Mouse (Mus musculus) limb, embryonic 14.5 days (tissue): Measurements from ENCODE around the gene 4833427G06Rik. TPM values are rescaled to one million over a fixed set of nuclear protein-coding genes. Genes with fewer than 3 reads are reported as not detected.

Experiments
- ATAC-seq: fragments of 200-750 bp; cut with Nextera tagmentation; 2 replicates; pipeline ENCODE4 v1.8.0; 2017; ENCODE audit warnings: low read depth, moderate number of reproducible peaks, moderate TSS enrichment; ENCODE audit not compliant: low FRiP score
- DNase-seq: peaks from one replicate; pipeline ENCODE4 v3.0.0-alpha.2; 2015; ENCODE audit warnings: low spot score
- H3K27ac ChIP-seq: fragments of 300-500 bp; sonication (generic); replicated peaks from 2 replicates; pipeline ENCODE4 v1.5.1; 2014; ENCODE audit warnings: low read depth, mild to moderate bottlenecking, low read length, moderate library complexity, mixed read lengths
- H3K27me3 ChIP-seq: fragments of 300-500 bp; sonication (generic); 2 replicates; pipeline ENCODE4 v1.6.1; 2014; ENCODE audit warnings: low read length, mixed read lengths; ENCODE audit not compliant: control insufficient read depth, insufficient read depth
- H3K36me3 ChIP-seq: fragments of 300-500 bp; sonication (generic); 2 replicates; pipeline ENCODE4 v1.6.1; 2014; ENCODE audit warnings: mild to moderate bottlenecking, low read length, moderate library complexity, mixed read lengths; ENCODE audit not compliant: control insufficient read depth, insufficient read depth
- H3K4me1 ChIP-seq: fragments of 300-500 bp; sonication (generic); 2 replicates; pipeline ENCODE4 v1.6.1; 2014; ENCODE audit warnings: antibody characterized with exemption, low read length, mixed read lengths; ENCODE audit not compliant: control insufficient read depth, insufficient read depth
- H3K4me2 ChIP-seq: fragments of 300-500 bp; sonication (generic); replicated peaks from 2 replicates; pipeline ENCODE4 v1.6.1; 2014; ENCODE audit warnings: low read depth, mild to moderate bottlenecking, low read length, moderate library complexity; ENCODE audit not compliant: severe bottlenecking
- H3K4me3 ChIP-seq: fragments of 300-500 bp; sonication (generic); replicated peaks from 2 replicates; pipeline ENCODE4 v1.5.1; 2014; ENCODE audit warnings: low read length
- H3K9ac ChIP-seq: fragments of 300-500 bp; sonication (generic); 2 replicates; pipeline ENCODE4 v1.6.1; 2014; ENCODE audit warnings: mild to moderate bottlenecking, low read depth, low read length, moderate library complexity; ENCODE audit not compliant: severe bottlenecking
- H3K9me3 ChIP-seq: fragments of 300-500 bp; sonication (generic); 2 replicates; pipeline ENCODE4 v1.6.1; 2016; ENCODE audit warnings: low read length; ENCODE audit not compliant: control insufficient read depth
- POLR2A ChIP-seq: fragments of 200-500 bp; IDR thresholded peaks from 2 replicates; pipeline ENCODE4 v1.8.0; 2012; ENCODE audit warnings: inconsistent platforms, mild to moderate bottlenecking, moderate library complexity, borderline replicate concordance; ENCODE audit not compliant: insufficient read depth, insufficient read length; ENCODE audit errors: extremely low read depth
- WGBS: fragments of 180-500 bp; shearing (Covaris S2); extraction: QIAGEN DNeasy Blood & Tissue Kit; methylation state at CpG from one replicate; pipeline ENCODE4 v1.1.7; 2014; 5-methylcytosine and 5-hydroxymethylcytosine counted together
- microRNA counts: library from miRNA; unstranded; fragments of <30 nt; microRNA quantifications from one replicate; lab custom pipeline; 2016
- microRNA-seq: library from miRNA; unstranded; fragments of <30 nt; microRNA quantifications from one replicate; pipeline ENCODE4, GENCODE M21; 2016
- polyA plus RNA-seq, 2 experiments: library from polyadenylated mRNA; depleted of rRNA in 1 of 2; stranded (reverse) in 1 of 2; unstranded in 1 of 2; fragments of >200 nt; fragmentation: Nextera tagmentation in 1 of 2; extraction: Ambion mirVana in 1 of 2; gene quantifications; 2 replicates each; pipeline versions ENCODE4 v1.2.1 to v1.2.3; 2012 to 2014

Gene 4833427G06Rik
- polyA plus RNA-seq, 2 experiments: 0.06 TPM; not detected in 1

GRCm38 (mm10) chr9:51041491-51041980 is 60.3 kb downstream of the 4833427G06Rik start:
- TF ChIP-seq POLR2A: no peak
- Histone ChIP-seq H3K27ac (no peak overlapping the region), H3K9me3 (no peaks in the 10 kb centered on the region), H3K36me3 (no peaks in the 10 kb centered on the region), H3K4me3 (no peak overlapping the region), H3K9ac (no peak overlapping the region), H3K4me1 (no peaks in the 10 kb centered on the region), H3K27me3 (no peaks in the 10 kb centered on the region), H3K4me2 (no peak overlapping the region)
- WGBS: 92% methylated on average over 7 of the region's 7 CpGs
- ATAC-seq (no peak), DNase-seq (no peak)

DNA sequence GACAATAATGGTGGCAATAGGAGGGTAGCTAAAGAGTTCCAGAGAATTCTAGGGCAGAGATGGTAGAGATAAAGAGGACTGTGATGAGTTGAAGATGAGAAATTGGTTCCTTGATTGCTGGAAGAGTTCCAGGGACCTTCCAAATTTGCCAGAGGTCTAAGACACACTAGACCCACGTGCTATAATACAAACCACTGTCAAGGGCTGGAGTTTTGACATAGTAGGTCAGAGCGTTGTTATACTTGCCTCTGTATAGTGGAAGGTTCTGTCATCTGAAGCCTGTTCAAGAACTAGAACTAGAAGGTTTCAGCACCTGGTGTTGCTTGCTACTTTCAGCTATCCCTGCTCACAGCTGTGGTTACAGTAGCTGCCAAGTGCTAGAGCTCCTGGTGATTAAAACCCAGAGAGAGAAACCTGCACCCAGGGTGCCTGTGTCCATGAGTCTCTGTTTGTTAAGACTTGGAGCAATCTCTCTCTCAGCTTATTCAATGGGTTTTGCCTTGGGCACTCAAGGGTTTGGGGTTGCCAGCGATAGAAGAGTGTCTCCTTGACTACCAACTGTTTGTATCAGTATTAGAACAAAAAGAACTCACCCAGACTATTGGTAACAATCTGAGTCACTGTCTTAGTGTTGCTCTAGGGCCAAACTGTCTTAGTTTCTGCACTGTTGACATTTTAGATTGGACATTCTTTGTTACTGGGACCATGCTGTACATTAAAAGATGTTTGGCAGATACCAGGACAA is 68.9 kb downstream of the 4833427G06Rik start:
- H3K27me3 ChIP-seq: no peaks in the 10 kb centered on the region
- no peaks in the 10 kb centered on the region for H3K36me3 ChIP-seq
- no peak overlapping the region for H3K9ac ChIP-seq
- ATAC-seq (no peak), DNase-seq (no peak)
- no peaks in the 10 kb centered on the region; the same call in 1 of the 2 replicates for H3K4me1 ChIP-seq
- WGBS: 76% methylated on average over 3 of the region's 3 CpGs
- no peak for TF ChIP-seq POLR2A
- no peak overlapping the region for H3K27ac ChIP-seq
- no peak overlapping the region for H3K4me3 ChIP-seq
- no peak overlapping the region for H3K4me2 ChIP-seq
- H3K9me3 ChIP-seq: no peaks in the 10 kb centered on the region

DNA sequence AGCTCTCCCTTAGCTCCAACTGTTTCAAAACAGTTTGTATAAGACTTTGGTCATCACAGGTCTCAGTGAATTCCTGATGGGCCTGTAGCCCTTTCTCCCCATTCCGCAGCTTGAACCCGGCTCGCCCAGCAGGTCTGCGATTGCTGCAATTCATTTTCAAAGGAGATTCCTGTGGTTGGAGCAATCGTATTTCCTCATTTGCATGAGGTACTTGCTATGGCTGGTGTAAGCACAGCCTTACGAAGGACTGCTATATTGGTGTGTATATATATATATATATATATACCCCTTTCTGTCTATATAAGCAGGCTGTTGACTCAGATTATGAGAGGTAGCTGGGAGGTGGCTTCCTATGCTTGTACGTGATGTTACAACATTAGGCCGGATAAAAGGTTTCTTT is 69.6 kb downstream of the 4833427G06Rik start:
- Histone ChIP-seq H3K27ac (no peak overlapping the region), H3K9me3 (no peaks in the 10 kb centered on the region), H3K4me3 (no peak overlapping the region), H3K4me2 (no peak overlapping the region), H3K9ac (no peak overlapping the region), H3K36me3 (no peaks in the 10 kb centered on the region), H3K4me1 (no peaks in the 10 kb centered on the region; the same call in 1 of the 2 replicates), H3K27me3 (no peaks in the 10 kb centered on the region)
- WGBS: 60% methylated on average over 8 of the region's 8 CpGs
- no peak for DNase-seq
- TF ChIP-seq POLR2A: no peak
- no peak for ATAC-seq

DNA sequence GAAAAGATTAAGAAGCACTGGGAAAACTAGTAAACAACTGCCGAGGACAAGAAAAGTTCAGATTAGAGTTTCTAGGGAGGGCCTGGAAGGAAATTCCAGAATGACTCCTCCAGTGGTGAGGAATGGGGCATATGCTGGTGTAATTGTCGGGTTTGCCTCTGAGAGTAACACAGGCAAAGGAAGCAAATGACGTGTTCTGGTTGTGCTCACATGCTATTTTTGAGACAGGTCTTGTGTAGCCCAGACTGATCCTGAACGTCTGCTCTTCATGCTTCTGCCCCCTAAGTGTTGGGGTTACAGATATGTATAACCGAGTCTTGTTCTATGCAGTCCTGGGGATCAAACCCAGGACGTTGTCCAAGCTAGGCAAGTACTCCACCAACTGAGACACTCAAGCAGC is 70.3 kb downstream of the 4833427G06Rik start:
- Histone ChIP-seq H3K27me3 (no peaks in the 10 kb centered on the region), H3K4me1 (no peaks in the 10 kb centered on the region; the same call in 1 of the 2 replicates), H3K36me3 (no peaks in the 10 kb centered on the region), H3K4me3 (no peak overlapping the region), H3K9me3 (no peaks in the 10 kb centered on the region), H3K4me2 (no peak overlapping the region), H3K9ac (no peak overlapping the region), H3K27ac (no peak overlapping the region)
- ATAC-seq: no peak
- WGBS: 56% methylated on average over 6 of the region's 6 CpGs
- TF ChIP-seq POLR2A: no peak
- no peak for DNase-seq

MicroRNAs within 50 kb of the gene (microRNA counts, 519-probe panel; counts per million panel counts)
- microRNA mmu-miR-34b-3p (lab: Ali Mortazavi, UCI): 1,969 counts per million, percentile 25 among the panel's probes with 10 or more counts
- 1,853 counts per million, percentile 20 among the panel's probes with 10 or more counts for microRNA mmu-miR-34b-5p (lab: Ali Mortazavi, UCI)
- microRNA mmu-miR-34c (lab: Ali Mortazavi, UCI): 3,712 counts per million, percentile 75 among the panel's probes with 10 or more counts

Small RNA genes within 50 kb of the gene (microRNA-seq; reads per million reads assigned to microRNA genes)
- 22.2 reads per million, percentile 31 among the genes with 10 or more reads in this experiment for gene Mir34b
- gene Mir34c: 592 reads per million, percentile 67 among the genes with 10 or more reads in this experiment

Other genes with a start within 250 kb of the 4833427G06Rik start
- gene Sik2, start 93.0 kb downstream of the 4833427G06Rik start, polyA plus RNA-seq (2012; rRNA removed): 16.3 and 16.8 TPM in 2 replicates
- 15.8 and 18.7 TPM in 2 replicates for gene Sik2, start 93.0 kb downstream of the 4833427G06Rik start, polyA plus RNA-seq (2014; fragmentation: Nextera tagmentation; extraction: Ambion mirVana)
- not detected in 2 replicates for gene Btg4, start 41.2 kb downstream of the 4833427G06Rik start, polyA plus RNA-seq (2012; rRNA removed)
- gene Btg4, start 41.2 kb downstream of the 4833427G06Rik start, polyA plus RNA-seq (2014; fragmentation: Nextera tagmentation; extraction: Ambion mirVana): 0.57 TPM in 1 of 2 replicates, not detected in the other
- gene Layn, start 25.0 kb downstream of the 4833427G06Rik start, polyA plus RNA-seq (2012; rRNA removed): 4.6 and 6.1 TPM in 2 replicates
- 9.3 and 11.6 TPM in 2 replicates for gene Layn, start 25.0 kb downstream of the 4833427G06Rik start, polyA plus RNA-seq (2014; fragmentation: Nextera tagmentation; extraction: Ambion mirVana)
- 0.03 and 0.04 TPM in 2 replicates for gene Gm32742, start 63.4 kb upstream of the 4833427G06Rik start, polyA plus RNA-seq (2012; rRNA removed)
- gene Gm32742, start 63.4 kb upstream of the 4833427G06Rik start, polyA plus RNA-seq (2014; fragmentation: Nextera tagmentation; extraction: Ambion mirVana): 0.01 TPM in 1 of 2 replicates, not detected in the other
- 0.14 and 0.22 TPM in 2 replicates for gene Pou2af1, start 111.6 kb upstream of the 4833427G06Rik start, polyA plus RNA-seq (2012; rRNA removed)
- 0.07 TPM in 1 of 2 replicates, not detected in the other for gene Pou2af1, start 111.6 kb upstream of the 4833427G06Rik start, polyA plus RNA-seq (2014; fragmentation: Nextera tagmentation; extraction: Ambion mirVana)
- 2.9 and 4.7 TPM in 2 replicates for gene Colca2, start 176.5 kb upstream of the 4833427G06Rik start, polyA plus RNA-seq (2012; rRNA removed)
- gene Colca2, start 176.5 kb upstream of the 4833427G06Rik start, polyA plus RNA-seq (2014; fragmentation: Nextera tagmentation; extraction: Ambion mirVana): 2.0 and 3.2 TPM in 2 replicates
- 0.13 and 0.65 TPM in 2 replicates for gene 1810046K07Rik, start 226.8 kb upstream of the 4833427G06Rik start, polyA plus RNA-seq (2012; rRNA removed)
- not detected in 2 replicates for gene 1810046K07Rik, start 226.8 kb upstream of the 4833427G06Rik start, polyA plus RNA-seq (2014; fragmentation: Nextera tagmentation; extraction: Ambion mirVana)